30 mouse cellular contexts compared by ENCODE assay signal in the genomic region with DNA sequence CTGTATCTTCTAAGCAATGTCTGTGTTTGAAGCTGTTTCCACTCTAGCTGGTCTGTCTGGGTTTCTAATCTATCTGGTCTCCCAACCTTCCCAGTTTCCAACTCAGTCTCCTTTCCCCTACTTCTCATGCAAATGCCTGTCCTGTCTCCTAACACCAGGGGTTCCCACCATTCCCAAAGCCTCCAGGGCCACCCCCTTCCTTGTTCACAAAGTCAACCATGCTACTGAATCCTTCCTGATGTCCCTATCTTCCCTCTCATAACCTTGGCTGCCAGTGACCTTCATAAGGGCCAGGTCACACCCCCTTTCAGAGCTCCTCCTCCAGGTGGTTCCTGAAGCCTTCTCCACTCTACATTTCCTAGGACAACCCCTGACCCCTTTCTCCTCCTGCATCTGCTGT.
"Had no signal": no experiment of that assay in that cellular context is flagged by ENCODE, and none has a peak within 500 bp of the region (broad histone marks: within the 10 kb centered on the region; RNA-seq: fewer than 3 reads in every experiment).

No protein-coding gene starts in this region.

- H3K36me3 ChIP-seq: heart, embryonic 12.5 days; heart, embryonic 13.5 days; heart, embryonic 15.5 days; hindbrain, embryonic 10.5 days; hindbrain, embryonic 12.5 days; hindbrain, embryonic 13.5 days; hindbrain, embryonic 15.5 days; intestine, embryonic 15.5 days; kidney, embryonic 15.5 days had no signal

- H3K4me1 ChIP-seq: heart, embryonic 12.5 days; heart, embryonic 15.5 days; hindbrain, embryonic 12.5 days; hindbrain, embryonic 13.5 days; hindbrain, embryonic 15.5 days; intestine, embryonic 15.5 days had no signal

- H3K27ac ChIP-seq: heart, embryonic 13.5 days; heart, embryonic 15.5 days; hindbrain, embryonic 10.5 days; hindbrain, embryonic 12.5 days; hindbrain, embryonic 13.5 days; hindbrain, embryonic 14.5 days; hindbrain, embryonic 15.5 days; hindbrain, postnatal 0 days; intestine, embryonic 15.5 days; kidney, embryonic 15.5 days; kidney, postnatal 0 days; layer of hippocampus, adult 2 months; left cerebral cortex, adult 2 months had no signal

- H3K4me3 ChIP-seq: heart, embryonic 12.5 days; heart, embryonic 13.5 days; heart, embryonic 15.5 days; hindbrain, embryonic 10.5 days; hindbrain, embryonic 12.5 days; hindbrain, embryonic 13.5 days; hindbrain, embryonic 15.5 days; intestine, embryonic 15.5 days; kidney, embryonic 15.5 days; layer of hippocampus, adult 2 months; left cerebral cortex, adult 2 months had no signal

- H3K9me3 ChIP-seq: heart, embryonic 15.5 days; hindbrain, embryonic 12.5 days; hindbrain, embryonic 15.5 days; intestine, embryonic 15.5 days; kidney, embryonic 15.5 days had no signal

- H3K9ac ChIP-seq: heart, embryonic 12.5 days; heart, embryonic 13.5 days; heart, embryonic 15.5 days; hindbrain, embryonic 12.5 days; hindbrain, embryonic 13.5 days; hindbrain, embryonic 14.5 days; hindbrain, embryonic 15.5 days; intestine, embryonic 15.5 days; kidney, embryonic 15.5 days had no signal

- DNase-seq: heart, postnatal 10 days; heart, postnatal 14 days; heart, postnatal 36 days; heart, postnatal 4 days; kidney, adult 11 months; kidney, adult 18-20 months; kidney, adult 2 months; kidney, adult 8-10 months; kidney, adult 9 months; kidney, postnatal 10 days; kidney, postnatal 14 days; kidney, postnatal 25 days; kidney, postnatal 36 days; kidney, postnatal 4 days; layer of hippocampus, adult 9-11 months; layer of hippocampus, postnatal 36 days had no signal
